Mouse (Mus musculus) forebrain, embryonic 12.5 days (tissue): ENCODE data around the gene Alkbh4. TPM values are rescaled to one million over a fixed set of nuclear protein-coding genes. Genes with fewer than 3 reads are reported as not detected.
"Not testable (repeated sequence)": the region's sequence is repeated elsewhere in the genome, so short reads cannot be mapped to it uniquely, and the experiment has no call there.

ENCODE experiments used
- ATAC-seq: fragments of 200-750 bp; cut with Nextera tagmentation; 2 replicates; pipeline ENCODE4 v1.8.0; 2017; ENCODE audit warnings: moderate TSS enrichment; ENCODE audit not compliant: low FRiP score
- H3K27ac ChIP-seq: fragments of 300-500 bp; sonication (generic); 2 replicates; pipeline ENCODE4 v1.5.1; 2016; ENCODE audit warnings: mild to moderate bottlenecking
- H3K27me3 ChIP-seq: fragments of 300-500 bp; sonication (generic); 2 replicates; pipeline ENCODE4 v1.6.1; 2016; ENCODE audit warnings: mild to moderate bottlenecking
- H3K36me3 ChIP-seq: fragments of 300-500 bp; sonication (generic); replicated peaks from 2 replicates; pipeline ENCODE4 v1.6.1; 2016; ENCODE audit warnings: mild to moderate bottlenecking
- H3K4me1 ChIP-seq: fragments of 300-500 bp; sonication (generic); 2 replicates; pipeline ENCODE4 v1.6.1; 2016
- H3K4me2 ChIP-seq: fragments of 300-500 bp; sonication (generic); 2 replicates; pipeline ENCODE4 v1.6.1; 2016; ENCODE audit warnings: mild to moderate bottlenecking, moderate library complexity
- H3K4me3 ChIP-seq: fragments of 300-500 bp; sonication (generic); replicated peaks from 2 replicates; pipeline ENCODE4 v1.5.1; 2016; ENCODE audit warnings: mild to moderate bottlenecking
- H3K9ac ChIP-seq: fragments of 300-500 bp; sonication (generic); 2 replicates; pipeline ENCODE4 v1.6.1; 2016; ENCODE audit warnings: mild to moderate bottlenecking
- H3K9me3 ChIP-seq: fragments of 300-500 bp; sonication (generic); 2 replicates; pipeline ENCODE4 v1.6.1; 2016
- WGBS: fragments of 180-500 bp; shearing (Covaris S2); methylation state at CpG from one replicate; pipeline ENCODE4 v1.1.7; 2016; 5-methylcytosine and 5-hydroxymethylcytosine counted together
- polyA plus RNA-seq: library from polyadenylated mRNA; unstranded; fragments of >200 nt; fragmentation: Nextera tagmentation; extraction: Ambion mirVana; gene quantifications from 2 replicates; pipeline ENCODE4 v1.2.1, GENCODE M21; 2016

Gene Alkbh4
- polyA plus RNA-seq, 1 experiment from 2014 or later, result 21.9 TPM

DNA sequence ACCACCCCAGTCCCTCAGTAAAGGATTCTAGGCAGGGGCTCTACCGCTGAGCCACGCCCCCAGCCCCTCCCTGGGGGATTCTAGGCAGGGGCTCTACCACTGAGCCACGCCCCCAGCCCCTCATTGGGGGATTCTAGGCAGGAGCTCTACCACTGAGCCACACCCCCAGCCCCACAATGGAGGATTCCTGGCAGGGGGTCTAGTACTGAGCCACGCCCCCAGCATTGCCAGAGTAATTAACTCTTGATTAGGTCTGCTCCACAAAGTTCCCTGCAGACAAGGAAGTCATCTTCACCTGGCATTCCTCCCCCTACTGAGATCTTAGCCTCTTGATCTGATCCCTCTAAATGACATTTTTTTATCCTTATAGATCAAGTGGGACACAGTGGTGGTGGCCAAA is 22.4 kb upstream of the Alkbh4 start:
- H3K4me1 ChIP-seq, result peaks cover 24% of the 10 kb centered on the region
- H3K9me3 ChIP-seq, H3K9ac ChIP-seq, H3K27me3 ChIP-seq, H3K27ac ChIP-seq, H3K36me3 ChIP-seq, H3K4me2 ChIP-seq, H3K4me3 ChIP-seq, ATAC-seq: not testable (repeated sequence)
- WGBS, result 59% methylated on average over 4 of the region's 4 CpGs

- H3K4me2 ChIP-seq, result peak within 1 kb of the TSS; percentile 89
- H3K27me3 ChIP-seq, result no peaks in the 10 kb centered on the region
- peaks cover 18% of the 10 kb centered on the region for H3K36me3 ChIP-seq
- WGBS, result 4% methylated on average over 42 of the region's 42 CpGs
- H3K4me3 ChIP-seq, result peak within 1 kb of the TSS; percentile 91
- peaks cover 24% of the 10 kb centered on the region for H3K4me1 ChIP-seq
- peak within 1 kb of the TSS; percentile 71 for H3K27ac ChIP-seq
- H3K9me3 ChIP-seq, result no peaks in the 10 kb centered on the region
- peak within 1 kb of the TSS; percentile 82 for H3K9ac ChIP-seq
- ATAC-seq, result peak; percentile 95
Observed at GRCm38 (mm10) chr5:136115891-136116783, 19.8 kb upstream of the Alkbh4 start, which contains the start of gene Polr2j. Polr2j (plus strand) TSS chr5:136116631.

GRCm38 (mm10) chr5:136116784-136117112 is 19.2 kb upstream of the Alkbh4 start:
- Histone ChIP-seq H3K36me3 (peaks cover 23% of the 10 kb centered on the region), H3K4me3 (peak overlapping the region; percentile 91), H3K27ac (peak overlapping the region; percentile 71), H3K9me3 (no peaks in the 10 kb centered on the region), H3K27me3 (no peaks in the 10 kb centered on the region), H3K9ac (peak overlapping the region; percentile 82), H3K4me1 (peaks cover 24% of the 10 kb centered on the region), H3K4me2 (peak overlapping the region; percentile 89)
- WGBS, result 0% methylated on average over 22 of the region's 22 CpGs
- ATAC-seq, result peak; percentile 65

- Histone ChIP-seq H3K4me1 (peaks cover 14% of the 10 kb centered on the region), H3K4me2 (no peak overlapping the region), H3K9me3 (no peaks in the 10 kb centered on the region), H3K27me3 (no peaks in the 10 kb centered on the region), H3K36me3 (peaks cover 71% of the 10 kb centered on the region), H3K4me3 (no peak overlapping the region), H3K9ac (no peak overlapping the region), H3K27ac (no peak overlapping the region)
- WGBS, result 85% methylated on average over 10 of the region's 10 CpGs
- ATAC-seq, result no peak
Observed at GRCm38 (mm10) chr5:136122165-136122564, 13.8 kb upstream of the Alkbh4 start.

DNA sequence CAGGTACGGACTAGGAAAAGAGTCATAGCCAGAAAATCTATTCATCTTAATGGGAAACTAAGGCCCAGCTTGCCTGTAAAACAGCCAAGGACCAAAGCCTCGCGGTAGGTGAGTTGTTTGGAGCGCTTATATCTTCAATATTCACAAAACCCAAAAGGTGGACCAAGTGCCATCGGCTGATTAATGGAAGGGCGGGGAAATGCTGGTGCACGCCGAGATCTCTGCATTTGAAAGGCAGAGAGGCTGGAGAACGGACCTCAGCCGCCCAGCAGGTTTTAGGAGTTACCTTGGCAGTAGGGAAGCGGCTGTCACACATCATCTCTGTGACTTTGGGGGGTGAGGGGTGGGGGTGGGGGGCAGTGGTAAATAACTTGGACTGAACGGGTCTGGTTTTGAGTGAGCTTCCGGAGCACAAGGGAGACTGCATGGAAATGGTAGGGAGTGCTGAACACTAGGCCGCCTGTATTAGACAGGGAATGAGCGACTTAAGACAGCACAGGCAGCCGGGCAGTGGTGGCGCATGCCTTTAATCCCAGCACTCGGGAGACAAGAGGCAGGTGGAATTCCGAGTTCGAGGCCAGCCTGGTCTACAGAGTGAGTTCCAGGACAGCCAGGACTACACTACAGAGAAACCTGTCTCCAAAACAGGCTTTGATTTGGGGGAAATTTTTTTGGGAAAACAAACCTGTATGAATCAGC is 495 bp downstream of the Alkbh4 start:
- H3K4me3 ChIP-seq, result peak overlapping the region; percentile 70
- no peak overlapping the region for H3K27ac ChIP-seq
- peaks cover 25% of the 10 kb centered on the region for H3K4me1 ChIP-seq
- H3K4me2 ChIP-seq, result peak overlapping the region; percentile 83
- peaks cover 48% of the 10 kb centered on the region for H3K36me3 ChIP-seq
- H3K27me3 ChIP-seq, result no peaks in the 10 kb centered on the region
- H3K9me3 ChIP-seq, result no peaks in the 10 kb centered on the region
- H3K9ac ChIP-seq, result peak overlapping the region; percentile 78
- WGBS, result 7% methylated on average over 20 of the region's 20 CpGs
- ATAC-seq, result no peak; the same call in none of the 2 replicates

DNA sequence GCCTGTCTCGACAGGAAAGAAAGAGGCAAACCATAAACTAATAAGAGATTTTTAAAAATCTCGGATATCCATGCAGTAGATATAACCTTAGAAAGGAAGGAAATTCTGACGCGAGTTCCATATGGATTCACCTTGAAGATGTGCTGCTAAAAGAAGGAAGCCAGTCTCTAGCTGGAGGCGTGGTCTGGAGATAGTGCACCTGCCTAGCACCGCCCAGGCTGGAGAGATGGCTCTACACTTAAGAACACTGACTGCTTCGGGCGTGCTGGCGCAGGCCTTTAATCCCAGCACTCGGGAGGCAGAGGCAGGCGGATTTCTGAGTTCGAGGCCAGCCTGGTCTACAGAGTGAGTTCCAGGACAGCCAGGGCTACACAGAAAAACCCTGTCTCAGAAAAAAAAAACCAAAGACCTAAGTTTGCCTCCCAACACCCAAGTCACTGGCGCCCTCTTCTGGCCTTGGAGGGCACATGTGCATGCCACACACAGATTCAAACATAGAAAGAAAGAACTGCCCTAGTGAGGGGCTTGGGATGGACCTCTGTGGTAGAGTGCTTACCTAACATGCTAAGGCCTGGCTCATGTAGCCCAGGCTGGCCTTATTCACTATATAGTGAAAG is 1.8 kb downstream of the Alkbh4 start:
- Histone ChIP-seq H3K9ac (no peak overlapping the region), H3K9me3 (no peaks in the 10 kb centered on the region), H3K4me2 (no peak overlapping the region), H3K4me1 (peaks cover 25% of the 10 kb centered on the region), H3K36me3 (peaks cover 45% of the 10 kb centered on the region), H3K27me3 (no peaks in the 10 kb centered on the region), H3K4me3 (no peak overlapping the region), H3K27ac (no peak overlapping the region)
- WGBS, result 75% methylated on average over 13 of the region's 13 CpGs
- ATAC-seq, result no peak

DNA sequence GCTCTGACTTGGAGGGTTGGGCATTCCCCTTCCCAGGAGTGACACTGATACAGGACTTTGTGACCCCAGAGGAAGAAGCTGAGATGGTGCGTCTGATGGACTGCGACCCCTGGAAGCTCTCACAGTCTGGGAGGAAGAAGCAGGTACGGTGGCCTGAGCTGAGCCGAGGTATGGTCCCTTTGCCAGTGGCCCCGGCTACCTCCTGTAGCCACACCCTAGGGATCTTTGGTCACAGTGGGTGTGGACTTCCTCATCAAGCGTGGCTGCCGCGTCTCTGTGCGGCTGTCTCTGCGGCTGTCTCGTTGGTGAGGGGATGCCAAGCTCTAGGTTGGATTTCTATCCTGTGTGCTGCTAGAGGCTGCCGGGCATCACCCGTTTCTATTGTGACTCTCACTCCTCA is 3.4 kb downstream of the Alkbh4 start:
- Histone ChIP-seq H3K4me2 (no peak overlapping the region), H3K27ac (no peak overlapping the region), H3K9ac (no peak overlapping the region), H3K4me3 (no peak overlapping the region), H3K4me1 (peaks cover 23% of the 10 kb centered on the region), H3K9me3 (peaks cover 6% of the 10 kb centered on the region; the same call in 1 of the 2 replicates), H3K36me3 (peaks cover 37% of the 10 kb centered on the region), H3K27me3 (no peaks in the 10 kb centered on the region)
- no peak for ATAC-seq
- WGBS, result 95% methylated on average over 13 of the region's 13 CpGs

GRCm38 (mm10) chr5:136140057-136140482 is 4.1 kb downstream of the Alkbh4 start:
- no peaks in the 10 kb centered on the region for H3K27me3 ChIP-seq
- 96% methylated on average over 10 of the region's 10 CpGs for WGBS

DNA sequence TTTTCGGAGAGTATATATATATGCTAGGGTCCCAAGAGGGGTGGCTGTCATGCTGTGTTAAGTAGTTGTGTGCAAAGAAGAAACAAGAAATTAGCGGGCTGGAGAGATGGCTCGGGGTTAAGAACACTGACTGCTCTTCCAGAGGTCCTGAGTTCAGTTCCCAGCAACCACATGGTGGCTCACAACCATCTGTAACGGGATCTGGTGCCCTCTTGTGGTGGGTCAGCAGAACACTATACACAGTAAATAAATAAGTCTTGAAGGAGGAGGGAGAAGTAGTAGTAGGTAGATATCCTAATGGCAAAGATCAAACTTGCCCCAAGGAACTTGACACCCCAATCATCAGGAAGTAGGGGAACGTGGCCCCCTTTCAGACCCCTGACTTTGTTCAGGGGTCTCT is 6.8 kb downstream of the Alkbh4 start:
- WGBS, result 88% methylated on average over 5 of the region's 5 CpGs
- no peak overlapping the region for H3K4me3 ChIP-seq
- no peak overlapping the region for H3K27ac ChIP-seq
- no peaks in the 10 kb centered on the region for H3K4me1 ChIP-seq
- H3K9ac ChIP-seq, result no peak overlapping the region
- no peaks in the 10 kb centered on the region for H3K27me3 ChIP-seq
- peaks cover 37% of the 10 kb centered on the region for H3K36me3 ChIP-seq
- no peak overlapping the region for H3K4me2 ChIP-seq
- peaks cover 6% of the 10 kb centered on the region; the same call in 1 of the 2 replicates for H3K9me3 ChIP-seq
- no peak for ATAC-seq

More at GRCm38 (mm10) chr5:136140057-136140482, 4.1 kb downstream of the Alkbh4 start:
- Histone ChIP-seq H3K27ac (no peak overlapping the region), H3K36me3 (peaks cover 37% of the 10 kb centered on the region), H3K4me1 (peaks cover 16% of the 10 kb centered on the region), H3K4me3 (no peak overlapping the region), H3K9ac (no peak overlapping the region), H3K4me2 (no peak overlapping the region), H3K9me3 (peaks cover 6% of the 10 kb centered on the region; the same call in 1 of the 2 replicates)
- no peak for ATAC-seq

DNA sequence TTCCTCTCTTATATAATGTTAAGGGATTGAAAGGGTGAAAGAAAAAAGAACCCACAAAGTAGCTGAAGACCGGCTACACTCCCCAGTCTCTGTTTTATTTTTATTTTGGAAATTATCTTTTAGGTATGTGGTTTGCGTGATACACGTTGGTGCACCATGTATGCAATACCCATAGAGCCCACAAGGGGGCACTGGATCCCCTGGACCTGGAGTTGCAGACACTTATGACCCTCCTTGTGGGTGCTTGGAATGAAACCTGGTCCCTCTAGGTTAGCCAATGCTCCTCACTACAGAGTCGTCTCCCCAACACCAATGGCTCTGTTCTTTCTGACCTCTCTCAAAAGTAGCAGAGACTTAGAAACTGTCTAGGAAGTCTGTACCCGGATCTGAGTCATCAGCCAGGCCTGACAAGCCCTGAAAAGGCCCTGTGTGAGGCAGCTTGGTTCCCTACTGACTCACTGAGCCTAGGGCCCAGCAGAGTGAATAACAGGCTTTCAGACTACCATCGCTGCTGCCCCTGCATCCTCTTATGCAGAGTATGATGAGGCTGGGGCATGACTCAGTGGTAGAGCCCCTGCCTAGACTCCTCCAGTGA is 7.3 kb downstream of the Alkbh4 start:
- ATAC-seq, result no peak
- 86% methylated on average over 6 of the region's 6 CpGs for WGBS

GRCm38 (mm10) chr5:136144606-136145430 is 8.9 kb downstream of the Alkbh4 start:
- no peaks in the 10 kb centered on the region for H3K4me1 ChIP-seq
- H3K27ac ChIP-seq, result no peak overlapping the region
- no peak overlapping the region for H3K9ac ChIP-seq
- no peak for ATAC-seq
- H3K4me3 ChIP-seq, result no peak overlapping the region
- no peak overlapping the region for H3K4me2 ChIP-seq
- H3K9me3 ChIP-seq, result peaks cover 6% of the 10 kb centered on the region; the same call in 1 of the 2 replicates
- peaks cover 24% of the 10 kb centered on the region for H3K36me3 ChIP-seq
- no peaks in the 10 kb centered on the region for H3K27me3 ChIP-seq
- WGBS, result 76% methylated on average over 12 of the region's 12 CpGs

More for the DNA sequence above, 7.3 kb downstream of the Alkbh4 start:
- Histone ChIP-seq H3K9me3 (peaks cover 6% of the 10 kb centered on the region; the same call in 1 of the 2 replicates), H3K27me3 (no peaks in the 10 kb centered on the region), H3K9ac (no peak overlapping the region), H3K36me3 (peaks cover 36% of the 10 kb centered on the region), H3K4me2 (no peak overlapping the region), H3K4me1 (no peaks in the 10 kb centered on the region), H3K4me3 (no peak overlapping the region), H3K27ac (no peak overlapping the region)
